Mouse (Mus musculus): Measurements from ENCODE around the gene Piezo1. TPM values are rescaled to one million over a fixed set of nuclear protein-coding genes. Genes with fewer than 3 reads are reported as not detected.

Gene Piezo1
- polyA plus RNA-seq, 1 experiment = 96.7 TPM

DNA sequence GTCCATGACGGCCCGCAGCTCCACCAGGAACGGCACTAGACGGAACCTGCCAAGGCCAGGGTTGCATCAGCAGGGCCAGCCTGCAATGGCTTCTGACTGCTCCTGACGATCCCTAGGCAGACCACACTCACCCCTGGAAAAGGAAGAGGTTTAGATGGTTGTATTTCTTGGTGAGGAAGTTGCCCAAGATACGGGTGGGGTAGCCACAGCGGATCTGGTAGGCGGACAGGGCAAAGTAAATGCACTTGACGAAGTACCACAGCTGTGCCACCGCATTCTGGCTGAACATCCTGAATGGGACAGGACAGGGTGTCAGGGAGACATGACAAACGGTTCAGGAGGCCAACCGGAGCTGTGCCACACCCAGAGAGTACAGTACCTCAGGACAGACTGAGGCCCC lies 66.3 kb downstream of the Piezo1 start:
- no peak overlapping the region for H3K4me3 ChIP-seq (ENCODE audit: extremely low read depth, insufficient read depth, insufficient read length)
- WGBS = 76% methylated on average over 12 of the region's 12 CpGs
- TF ChIP-seq CTCF (IDR thresholded peaks at IDR 0.05; ENCODE audit: extremely low read depth, insufficient read depth, insufficient read length, insufficient replicate concordance) (no peak), POLR2A (IDR thresholded peaks at IDR 0.05; ENCODE audit: low read depth, low read length) (no peak)

DNA sequence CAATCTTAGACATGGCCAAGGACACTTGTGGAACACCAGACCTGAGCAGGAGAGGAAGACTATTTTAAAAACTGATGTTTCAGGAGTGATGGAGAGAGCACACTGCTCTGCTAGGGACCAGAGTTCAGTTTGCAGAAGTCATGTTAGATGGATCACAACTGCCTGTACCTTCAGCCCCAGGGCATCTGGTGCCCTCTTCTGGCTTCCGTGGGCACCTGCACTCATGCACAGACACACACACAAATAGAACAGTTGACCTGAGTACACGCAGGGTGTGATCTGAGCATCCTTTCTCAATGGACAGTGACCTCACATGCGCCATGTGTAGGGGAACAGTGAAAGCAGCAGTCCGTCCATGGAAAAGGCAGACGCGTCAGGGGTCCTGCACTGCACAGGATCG lies 67.3 kb downstream of the Piezo1 start:
- H3K36me3 ChIP-seq (ENCODE audit: control insufficient read depth, insufficient read depth, low read length) = peaks cover 82% of the 10 kb centered on the region
- H3K27me3 ChIP-seq (ENCODE audit: control insufficient read depth, insufficient read depth, low read length) = no peaks in the 10 kb centered on the region
- no peaks in the 10 kb centered on the region for H3K4me1 ChIP-seq (ENCODE audit: control insufficient read depth, insufficient read depth, insufficient read length)
- DNase-seq (ENCODE audit: low read depth in 1 of 2, low spot score in 2 of 2) = no peak
- TF ChIP-seq CTCF (IDR thresholded peaks at IDR 0.05; ENCODE audit: extremely low read depth, insufficient read depth, insufficient read length, insufficient replicate concordance) (no peak), POLR2A (IDR thresholded peaks at IDR 0.05; ENCODE audit: low read depth, low read length) (no peak)
- no peak overlapping the region for H3K4me3 ChIP-seq (ENCODE audit: extremely low read depth, insufficient read depth, insufficient read length)
- WGBS = 97% methylated on average over 7 of the region's 7 CpGs
- H3K27ac ChIP-seq (ENCODE audit: insufficient read depth, low read length) = no peak overlapping the region

More for the DNA sequence above, 66.3 kb downstream of the Piezo1 start:
- no peaks in the 10 kb centered on the region for H3K4me1 ChIP-seq (ENCODE audit: control insufficient read depth, insufficient read depth, insufficient read length)
- no peak for DNase-seq (ENCODE audit: low read depth in 1 of 2, low spot score in 2 of 2)
- H3K27me3 ChIP-seq (ENCODE audit: control insufficient read depth, insufficient read depth, low read length) = no peaks in the 10 kb centered on the region
- H3K27ac ChIP-seq (ENCODE audit: insufficient read depth, low read length) = no peak overlapping the region
- H3K36me3 ChIP-seq (ENCODE audit: control insufficient read depth, insufficient read depth, low read length) = peaks cover 80% of the 10 kb centered on the region

DNA sequence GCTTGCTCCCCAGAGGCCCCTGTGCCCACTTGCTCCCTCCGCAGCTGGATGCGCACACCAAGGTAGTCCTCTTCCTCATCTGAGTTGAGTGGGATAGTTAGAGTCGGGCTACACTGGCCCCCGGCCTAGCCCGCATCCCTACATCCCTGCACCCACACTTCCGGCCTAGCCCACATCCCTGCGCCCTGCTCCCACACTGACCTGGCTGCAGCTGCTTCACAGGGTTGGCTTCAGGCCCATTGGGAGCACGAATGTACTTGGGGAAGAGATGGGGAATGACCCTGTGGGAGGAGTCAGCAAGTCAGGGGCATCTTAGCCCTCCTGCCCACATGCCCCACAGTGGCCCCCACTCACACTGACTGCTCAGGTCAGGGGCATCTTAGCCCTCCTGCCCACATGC lies 68.7 kb downstream of the Piezo1 start:
- WGBS = 89% methylated on average over 8 of the region's 8 CpGs
- Histone ChIP-seq H3K27ac (ENCODE audit: insufficient read depth, low read length) (no peak overlapping the region), H3K36me3 (ENCODE audit: control insufficient read depth, insufficient read depth, low read length) (peaks cover 77% of the 10 kb centered on the region), H3K4me3 (ENCODE audit: extremely low read depth, insufficient read depth, insufficient read length) (no peak overlapping the region), H3K27me3 (ENCODE audit: control insufficient read depth, insufficient read depth, low read length) (no peaks in the 10 kb centered on the region), H3K4me1 (ENCODE audit: control insufficient read depth, insufficient read depth, insufficient read length) (no peaks in the 10 kb centered on the region)
- TF ChIP-seq CTCF (IDR thresholded peaks at IDR 0.05; ENCODE audit: extremely low read depth, insufficient read depth, insufficient read length, insufficient replicate concordance) (no peak), POLR2A (IDR thresholded peaks at IDR 0.05; ENCODE audit: low read depth, low read length) (no peak)
- no peak for DNase-seq (ENCODE audit: low read depth in 1 of 2, low spot score in 2 of 2)

DNA sequence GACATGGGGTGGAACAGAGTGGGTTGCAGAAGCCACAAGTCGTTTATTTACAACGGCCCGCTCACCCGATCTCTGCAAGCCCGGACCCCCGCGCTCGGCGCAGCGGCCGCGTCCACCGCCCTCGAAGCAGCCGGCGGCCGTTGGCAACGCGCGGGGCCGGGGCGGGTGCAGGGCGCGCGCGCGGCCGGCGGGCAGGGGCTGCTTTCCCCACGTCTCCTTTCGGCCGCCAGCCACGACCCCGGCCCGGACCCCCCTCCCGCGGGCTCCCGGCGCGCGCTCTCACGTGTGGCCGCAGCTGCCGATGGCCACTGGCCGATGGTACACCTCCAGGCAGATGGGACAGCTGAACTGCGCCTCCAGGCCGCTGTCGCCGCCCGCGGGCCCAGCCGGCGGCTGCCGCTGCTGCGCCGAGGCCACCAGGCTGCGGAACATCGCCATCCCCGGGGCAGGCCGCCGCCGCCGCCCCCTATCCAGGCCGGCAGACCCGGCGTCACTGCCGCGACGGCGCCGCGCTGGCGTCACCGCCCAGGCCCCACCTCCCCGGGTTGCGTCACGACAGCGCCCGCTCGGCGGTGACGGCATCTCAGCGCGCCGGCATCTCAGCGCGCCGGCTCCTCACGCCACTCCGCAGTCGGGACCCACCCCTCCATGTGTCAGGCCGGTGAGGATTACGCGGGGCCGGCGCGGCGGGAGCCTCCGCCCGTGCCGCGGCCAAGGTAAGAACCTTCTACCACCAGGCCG lies 75.4 kb downstream of the Piezo1 start, which contains the start of the genes Rnf166 and Ctu2:
Rnf166 (minus strand) TSS at position 485 of the 741 bp plus-strand sequence.
Ctu2 (plus strand) TSS at position 564 of the 741 bp plus-strand sequence.
- TF ChIP-seq CTCF (IDR thresholded peaks at IDR 0.05; ENCODE audit: extremely low read depth, insufficient read depth, insufficient read length, insufficient replicate concordance) (no peak), POLR2A (IDR thresholded peaks at IDR 0.05; ENCODE audit: low read depth, low read length) (peak; percentile 39)
- peak; percentile 78 to 81 for DNase-seq (ENCODE audit: low read depth in 1 of 2, low spot score in 2 of 2)
- Histone ChIP-seq H3K4me1 (ENCODE audit: control insufficient read depth, insufficient read depth, insufficient read length) (peaks cover 13% of the 10 kb centered on the region; the same call in 1 of the 2 replicates), H3K27me3 (ENCODE audit: control insufficient read depth, insufficient read depth, low read length) (no peaks in the 10 kb centered on the region), H3K36me3 (ENCODE audit: control insufficient read depth, insufficient read depth, low read length) (peaks cover 20% of the 10 kb centered on the region), H3K4me3 (ENCODE audit: extremely low read depth, insufficient read depth, insufficient read length) (peak within 1 kb of the TSS; percentile 98), H3K27ac (ENCODE audit: insufficient read depth, low read length) (peak within 1 kb of the TSS; percentile 65)
- WGBS = 1% methylated on average over 103 of the region's 103 CpGs

DNA sequence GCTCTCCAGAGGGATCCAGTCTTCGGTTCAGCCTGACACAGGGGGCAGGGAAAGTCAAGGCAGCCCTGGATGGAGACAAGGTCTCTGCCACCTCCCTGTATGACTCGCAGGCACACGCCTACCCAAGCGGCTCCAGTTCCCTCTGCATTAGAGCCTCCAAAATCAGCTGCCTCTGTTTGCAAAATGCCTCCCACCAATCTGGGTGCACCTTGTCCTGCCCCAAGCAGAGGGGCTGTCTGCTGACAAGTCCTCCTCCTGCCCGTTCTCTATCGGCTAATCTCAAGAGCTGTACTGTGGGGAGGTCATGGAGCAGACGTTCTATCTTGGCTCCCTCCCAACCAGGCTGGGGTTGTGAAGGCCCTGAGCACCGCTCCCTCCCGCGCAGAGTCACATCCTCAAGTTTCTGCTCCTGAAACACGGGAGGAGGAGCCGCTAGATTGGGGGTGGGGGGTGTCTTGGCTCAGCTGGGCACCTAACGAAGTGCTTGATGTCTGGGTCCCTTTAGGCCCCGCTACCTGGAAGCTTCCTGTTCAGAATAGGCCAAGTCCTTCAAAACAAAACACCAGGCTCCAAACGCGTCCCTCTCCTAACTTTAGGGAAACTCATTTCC lies 76.1 kb downstream of the Piezo1 start:
- H3K4me3 ChIP-seq (ENCODE audit: extremely low read depth, insufficient read depth, insufficient read length) = peak overlapping the region; percentile 98
- WGBS = 2% methylated on average over 16 of the region's 16 CpGs
- H3K27ac ChIP-seq (ENCODE audit: insufficient read depth, low read length) = peak overlapping the region; percentile 65
- peaks cover 18% of the 10 kb centered on the region for H3K36me3 ChIP-seq (ENCODE audit: control insufficient read depth, insufficient read depth, low read length)
- no peak for TF ChIP-seq POLR2A (IDR thresholded peaks at IDR 0.05; ENCODE audit: low read depth, low read length)
- no peak for TF ChIP-seq CTCF (IDR thresholded peaks at IDR 0.05; ENCODE audit: extremely low read depth, insufficient read depth, insufficient read length, insufficient replicate concordance)
- no peaks in the 10 kb centered on the region for H3K27me3 ChIP-seq (ENCODE audit: control insufficient read depth, insufficient read depth, low read length)
- H3K4me1 ChIP-seq (ENCODE audit: control insufficient read depth, insufficient read depth, insufficient read length) = peaks cover 17% of the 10 kb centered on the region; the same call in 1 of the 2 replicates
- no peak for DNase-seq (ENCODE audit: low read depth in 1 of 2, low spot score in 2 of 2)

DNA sequence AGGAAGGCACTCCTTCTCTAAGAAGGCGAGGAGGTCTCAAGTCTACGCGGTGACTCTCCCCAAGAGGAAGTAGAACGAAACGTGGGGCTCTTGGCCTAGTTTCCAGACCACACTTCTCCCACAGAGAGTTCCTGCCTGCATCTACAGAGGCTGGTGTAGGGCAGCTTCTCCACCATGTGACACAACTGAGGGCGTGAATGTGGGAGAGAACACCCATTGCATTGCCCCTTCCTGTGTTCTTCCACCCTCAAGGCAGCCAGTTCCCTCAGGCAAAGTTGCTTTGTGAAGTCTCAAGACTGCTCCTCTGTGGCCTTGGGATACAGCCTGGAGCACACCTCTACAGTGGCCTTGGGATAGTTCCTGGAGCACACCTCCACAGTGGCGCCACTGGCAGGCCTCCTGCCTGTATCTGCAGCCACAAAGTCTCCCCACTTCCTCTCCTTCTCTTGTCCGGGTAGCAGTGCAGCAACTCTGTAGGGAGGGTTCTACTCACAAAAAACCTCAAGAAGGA lies 77.2 kb downstream of the Piezo1 start:
- whole genome bisulfite sequencing = 7% methylated on average over 8 of the region's 8 CpGs
- no peak for TF ChIP-seq POLR2A (IDR thresholded peaks at IDR 0.05; ENCODE audit: low read depth, low read length)
- no peak for TF ChIP-seq CTCF (IDR thresholded peaks at IDR 0.05; ENCODE audit: extremely low read depth, insufficient read depth, insufficient read length, insufficient replicate concordance)
- DNase-seq (ENCODE audit: low read depth in 1 of 2, low spot score in 2 of 2) = peak in 1 of 2 experiments; percentile 28
- no peaks in the 10 kb centered on the region for H3K27me3 ChIP-seq (ENCODE audit: control insufficient read depth, insufficient read depth, low read length)
- H3K4me1 ChIP-seq (ENCODE audit: control insufficient read depth, insufficient read depth, insufficient read length) = peaks cover 20% of the 10 kb centered on the region; the same call in 1 of the 2 replicates
- no peak overlapping the region for H3K4me3 ChIP-seq (ENCODE audit: extremely low read depth, insufficient read depth, insufficient read length)
- peak overlapping the region; percentile 78 for H3K27ac ChIP-seq (ENCODE audit: insufficient read depth, low read length)
- H3K36me3 ChIP-seq (ENCODE audit: control insufficient read depth, insufficient read depth, low read length) = peaks cover 9% of the 10 kb centered on the region

Data from spleen, adult 2 months (tissue).